Mouse (Mus musculus) CD4-positive, CD25-positive, alpha-beta regulatory T cell, adult 2 months (primary cell): ENCODE data around the gene Lrrc4.

Source experiments
- DNase-seq: peaks from one replicate; pipeline ENCODE4 v3.0.0-alpha.2; 2012; ENCODE audit warnings: low read depth, low spot score

Lrrc4 gene

DNA sequence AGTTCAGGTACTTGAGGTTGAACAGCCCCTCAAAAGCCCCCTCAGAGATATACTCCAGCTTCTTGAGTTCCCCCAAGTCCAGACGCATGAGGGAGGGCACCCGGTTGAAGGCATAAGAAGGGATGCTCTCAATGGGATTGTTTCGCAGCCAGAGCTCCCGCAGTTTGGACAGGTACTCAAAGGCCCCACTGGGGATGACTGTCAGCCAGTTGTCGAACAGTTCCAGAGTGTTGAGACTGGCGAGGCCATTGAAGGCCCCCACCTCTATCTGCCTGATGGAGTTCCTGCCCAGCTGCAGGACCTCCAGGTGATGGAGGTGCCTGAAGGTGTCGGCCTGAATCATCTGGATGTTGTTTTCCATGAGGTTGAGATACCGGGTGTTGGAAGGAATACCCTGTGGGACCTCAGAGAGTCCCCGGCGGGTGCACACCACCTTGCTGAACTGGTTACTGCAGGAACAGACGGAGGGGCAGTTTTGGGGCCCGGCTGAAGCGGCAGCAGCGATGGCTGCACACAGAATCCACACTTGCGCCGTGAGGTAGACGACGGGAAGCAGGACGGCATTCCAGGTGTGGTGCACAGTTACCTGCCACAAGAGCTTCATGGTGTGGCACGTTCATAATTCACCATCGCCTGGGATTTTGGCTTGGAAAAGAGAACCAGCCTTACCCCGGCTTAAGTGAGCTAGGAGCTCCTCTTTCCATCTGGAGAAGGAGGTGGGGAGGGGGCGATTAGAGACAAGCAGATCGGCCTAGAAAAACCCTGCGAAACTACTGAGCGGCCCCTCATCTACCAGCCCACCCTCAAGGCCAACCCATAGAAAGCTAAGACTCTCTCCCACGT, at the start of gene Lrrc4:
Lrrc4 (minus strand) TSS at position 737 of the 843 bp plus-strand sequence.
- no peak for DNase-seq

DNA sequence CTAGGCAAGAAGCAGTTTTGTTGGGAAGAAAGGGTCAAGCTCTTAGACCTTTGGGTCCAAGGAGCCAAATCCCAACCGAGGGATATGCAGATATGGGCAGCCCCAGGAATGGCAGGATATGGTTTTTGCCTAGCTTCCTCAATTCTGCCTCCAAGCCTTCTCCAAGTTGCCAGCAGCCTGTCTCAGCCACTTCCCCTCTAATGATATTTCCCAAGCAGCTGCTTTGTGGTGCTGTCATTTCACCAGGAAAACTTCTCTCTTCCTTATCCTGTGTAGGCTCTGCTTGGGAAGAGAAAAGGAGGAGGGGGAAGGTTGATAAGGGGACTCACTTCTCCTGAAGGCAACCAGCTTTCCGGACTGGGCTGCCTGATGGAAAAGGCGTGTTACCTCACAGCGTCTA, 49.4 kb upstream of the Lrrc4 start:
- no peak for DNase-seq

DNA sequence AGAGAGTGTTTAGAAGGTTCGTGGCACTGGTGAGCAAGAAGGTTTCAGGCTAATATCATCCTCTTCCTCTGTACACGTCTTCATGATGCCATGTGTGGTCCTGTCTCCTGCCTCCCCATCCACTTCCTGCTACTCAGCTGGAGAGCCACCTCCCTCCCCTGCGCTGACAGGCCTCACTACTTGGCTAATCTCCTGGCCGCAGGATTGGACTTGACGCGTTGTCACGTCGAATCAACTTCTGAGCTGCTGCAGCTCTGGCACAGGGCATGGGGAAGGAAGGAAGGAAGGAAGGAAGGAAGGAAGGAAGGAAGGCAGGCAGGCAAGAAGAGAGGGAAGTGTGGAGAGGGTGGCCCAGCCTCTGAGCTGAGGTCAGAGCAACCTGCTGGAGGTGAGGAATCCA, 47.8 kb upstream of the Lrrc4 start:
- no peak for DNase-seq

DNA sequence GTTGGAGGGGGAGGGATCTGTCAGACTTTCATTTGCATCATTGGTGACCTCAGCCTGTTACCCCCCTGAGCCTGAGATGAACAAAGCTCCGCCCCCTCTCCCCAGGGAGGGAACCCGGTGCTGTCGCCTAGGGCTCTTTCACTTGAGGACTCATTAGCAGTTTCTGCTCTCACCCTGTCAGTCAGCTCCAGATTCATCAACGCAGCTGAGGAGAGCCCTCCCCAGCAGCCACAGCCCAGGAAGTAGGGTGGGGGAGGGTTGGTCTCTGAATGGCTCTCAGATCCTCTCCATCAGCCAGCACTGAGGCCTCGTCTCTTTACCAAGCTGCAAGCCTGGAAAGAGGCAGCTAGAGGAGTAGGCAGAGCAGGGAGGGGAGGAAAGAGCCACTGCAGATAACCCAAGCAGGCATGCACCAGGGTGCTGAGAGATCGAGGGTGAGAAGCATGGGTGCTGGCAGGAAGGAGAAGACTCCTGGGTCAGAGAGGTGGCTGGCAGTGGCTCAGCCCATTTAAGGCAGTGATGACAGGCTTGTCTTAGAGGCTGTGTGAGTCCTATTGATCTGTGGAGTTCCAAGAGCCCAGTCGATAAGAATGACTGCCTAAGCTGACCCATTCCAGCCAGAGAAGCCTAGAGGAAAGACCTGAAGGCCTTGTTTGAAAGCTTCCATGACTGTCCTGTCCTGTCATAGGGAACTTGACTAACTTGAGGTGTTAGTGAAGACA, 46.6 kb upstream of the Lrrc4 start:
- peak; percentile 54 for DNase-seq

DNA sequence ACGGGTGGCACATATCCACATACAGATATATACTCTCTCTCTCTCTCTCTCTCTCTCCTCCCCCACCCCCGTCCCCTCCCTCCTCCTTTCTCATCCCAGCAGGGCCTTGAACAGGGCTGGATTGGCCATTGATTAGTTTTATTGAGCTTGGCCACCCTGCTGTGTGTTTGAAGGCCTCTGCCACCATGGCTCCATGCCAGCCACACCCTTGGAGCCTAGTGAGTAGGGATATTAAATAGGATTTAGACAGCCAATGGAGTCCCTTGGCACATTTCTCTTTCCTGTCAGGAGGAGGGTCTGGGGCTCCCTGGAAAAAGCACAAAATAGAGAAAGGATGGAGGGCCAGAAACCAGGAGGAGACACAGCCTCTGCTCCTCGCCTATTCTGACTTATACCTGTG, 44.9 kb upstream of the Lrrc4 start:
- DNase-seq, result no peak

DNA sequence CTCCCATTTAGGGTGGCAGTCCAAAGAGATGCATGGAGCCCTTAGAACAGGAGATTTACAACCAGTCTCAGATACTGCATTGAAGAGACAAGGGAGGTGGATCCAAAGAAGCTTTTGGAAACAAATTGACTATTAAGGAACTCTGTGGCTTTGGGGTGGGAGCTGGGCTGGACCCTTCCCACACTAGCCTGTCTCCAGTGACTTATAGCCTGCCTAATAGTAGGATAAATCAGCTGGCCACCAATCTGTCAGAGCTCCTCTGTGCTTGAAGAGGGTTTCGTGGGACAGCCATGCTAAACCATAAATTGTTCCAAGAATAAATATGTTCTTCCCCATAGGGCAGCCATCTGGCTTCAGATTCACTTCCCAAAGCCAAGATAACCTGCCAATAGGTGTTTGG, 43.8 kb upstream of the Lrrc4 start:
- no peak for DNase-seq

DNA sequence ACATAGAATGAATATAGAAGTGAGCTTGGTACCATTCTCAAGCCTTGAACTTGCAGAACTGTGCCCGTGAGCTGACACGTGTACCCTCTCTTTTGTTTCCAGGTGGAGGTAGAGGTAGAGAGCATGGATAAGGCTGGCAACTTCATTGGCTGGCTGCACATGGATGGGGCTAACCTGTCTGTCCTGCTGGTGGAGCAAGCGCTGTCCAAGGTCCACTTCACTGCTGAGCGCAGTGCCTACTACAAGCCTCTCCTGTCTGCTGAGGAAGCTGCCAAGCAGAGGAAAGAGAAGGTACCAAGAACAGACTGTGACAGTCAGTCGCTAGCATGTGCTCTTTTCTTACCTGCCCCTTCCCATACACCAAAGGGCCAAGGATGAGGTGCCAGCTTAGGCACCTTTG, 43.2 kb upstream of the Lrrc4 start:
- no peak for DNase-seq

DNA sequence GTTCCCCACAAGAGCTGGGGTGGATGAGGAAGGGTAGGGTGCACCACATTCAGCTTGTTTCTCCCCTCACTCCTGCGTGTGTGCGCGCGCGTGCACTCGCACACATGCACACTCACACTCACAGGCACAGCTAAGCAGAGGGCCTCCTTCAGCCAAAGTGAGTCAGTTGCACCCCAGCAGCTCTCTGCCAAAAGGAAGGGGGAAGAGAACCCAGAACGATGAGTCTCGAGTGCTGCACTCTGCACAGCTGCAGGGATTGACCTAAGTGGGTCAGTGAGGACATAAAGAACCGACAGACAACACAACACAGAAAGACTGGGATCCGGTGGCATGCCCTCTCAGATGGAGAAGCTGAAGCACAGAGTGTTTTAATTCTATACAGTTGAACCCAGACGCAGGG, 42.5 kb upstream of the Lrrc4 start:
- no peak for DNase-seq

DNA sequence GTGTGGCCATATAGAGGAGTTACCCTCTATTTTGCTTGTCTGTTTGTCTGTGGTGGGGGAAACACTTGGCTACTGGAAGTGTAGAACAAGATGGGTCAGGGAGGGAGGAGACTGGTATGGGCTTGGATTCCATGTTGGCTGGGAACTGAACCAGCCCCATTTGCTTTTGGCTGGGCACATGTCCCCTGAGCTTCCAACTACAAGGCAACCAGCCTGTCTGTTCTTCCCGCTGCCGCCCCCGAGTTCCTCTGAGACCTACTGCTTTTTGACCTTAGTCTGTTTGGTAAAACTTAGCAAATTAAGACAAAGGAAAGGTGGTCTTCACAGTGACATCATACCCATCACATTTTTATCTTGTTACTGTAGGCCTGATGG, 40.9 kb upstream of the Lrrc4 start:
- no peak for DNase-seq

DNA sequence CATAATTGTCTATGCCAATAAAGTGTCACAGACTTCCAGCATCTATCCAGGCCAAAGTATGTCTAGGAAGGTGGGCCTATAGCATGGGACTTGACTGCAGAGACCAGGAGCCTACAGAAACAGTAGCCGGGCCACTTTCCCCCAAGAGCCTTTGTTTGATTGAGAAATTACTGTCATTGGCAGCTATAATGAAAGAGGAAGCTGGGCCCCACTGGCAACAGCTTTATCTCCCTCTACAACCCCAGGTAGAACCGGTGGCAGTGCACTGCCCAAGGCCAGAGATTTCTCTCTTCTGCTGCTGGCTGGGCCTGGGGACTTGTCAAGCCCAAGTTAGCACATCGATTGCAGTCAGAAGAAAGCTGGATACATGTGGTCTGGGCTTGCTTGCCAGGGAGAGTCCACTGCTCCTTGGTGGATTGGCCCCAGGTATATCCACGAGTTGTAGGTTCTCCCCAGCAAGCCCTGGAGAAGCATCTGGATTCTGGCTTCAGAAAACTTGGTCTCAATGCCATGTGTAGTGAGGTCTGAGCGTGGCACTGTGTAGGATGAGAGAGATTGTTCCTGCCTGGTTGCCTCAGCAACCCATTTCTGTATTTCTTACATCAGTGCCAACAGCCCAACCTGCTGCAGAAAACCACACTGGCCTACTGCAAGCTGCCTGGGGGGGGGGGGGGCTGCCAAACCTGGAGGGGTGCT, 40.3 kb upstream of the Lrrc4 start:
- DNase-seq, result no peak

DNA sequence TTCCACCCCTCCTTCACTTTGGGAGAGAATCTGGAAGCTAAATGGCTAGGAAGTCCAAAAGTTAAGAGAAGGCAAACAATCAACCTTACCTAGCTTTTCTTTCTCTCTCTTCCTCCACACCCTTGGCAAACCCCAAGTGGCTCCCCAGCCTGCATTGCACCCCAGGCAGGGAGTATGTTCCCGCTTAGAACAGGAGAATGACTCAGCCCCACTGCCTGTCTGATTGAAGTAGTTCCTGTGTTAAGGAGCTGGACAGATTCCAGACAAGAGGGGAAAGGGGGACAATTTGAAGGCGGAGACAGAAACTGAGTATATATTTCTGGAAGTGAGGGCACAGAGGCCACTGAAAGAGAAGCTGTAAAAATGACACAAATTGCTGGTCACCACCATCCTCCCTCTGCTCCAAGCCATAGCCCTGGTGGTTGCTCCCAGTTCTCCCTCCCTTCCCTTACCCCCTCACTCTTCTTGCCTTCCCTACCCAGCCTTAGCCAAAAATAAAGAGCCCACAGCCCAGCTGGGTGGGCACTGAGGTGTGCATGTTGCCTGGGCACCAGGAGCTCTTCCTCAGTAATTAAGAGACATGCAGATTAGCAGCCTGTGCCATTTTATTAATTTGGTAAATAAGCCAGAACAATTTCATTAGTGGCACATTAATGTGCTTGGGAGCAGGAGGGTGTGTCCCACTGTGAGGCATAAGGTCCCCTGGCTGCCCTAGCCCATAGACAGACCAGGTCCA, 36.1 kb upstream of the Lrrc4 start:
- DNase-seq, result no peak

DNA sequence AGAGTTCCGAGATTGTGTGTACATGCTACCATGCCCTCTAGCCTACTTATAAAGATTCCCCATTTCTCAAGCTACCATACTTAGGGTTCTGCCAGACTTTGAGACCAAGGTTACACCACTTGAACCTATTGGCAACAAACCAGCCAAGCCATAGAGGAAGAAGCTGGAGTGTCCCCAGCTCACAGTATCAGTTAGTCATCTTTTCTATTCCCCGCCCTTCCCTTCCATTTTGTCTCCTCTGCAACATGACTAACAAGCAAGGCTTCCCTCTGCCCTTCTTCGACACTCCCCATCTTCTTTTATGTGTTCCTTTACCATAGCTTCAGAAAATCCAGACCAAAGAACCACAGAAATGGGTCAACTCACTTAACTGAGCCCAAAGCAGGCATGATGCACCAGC, 34.7 kb upstream of the Lrrc4 start:
- DNase-seq, result no peak

DNA sequence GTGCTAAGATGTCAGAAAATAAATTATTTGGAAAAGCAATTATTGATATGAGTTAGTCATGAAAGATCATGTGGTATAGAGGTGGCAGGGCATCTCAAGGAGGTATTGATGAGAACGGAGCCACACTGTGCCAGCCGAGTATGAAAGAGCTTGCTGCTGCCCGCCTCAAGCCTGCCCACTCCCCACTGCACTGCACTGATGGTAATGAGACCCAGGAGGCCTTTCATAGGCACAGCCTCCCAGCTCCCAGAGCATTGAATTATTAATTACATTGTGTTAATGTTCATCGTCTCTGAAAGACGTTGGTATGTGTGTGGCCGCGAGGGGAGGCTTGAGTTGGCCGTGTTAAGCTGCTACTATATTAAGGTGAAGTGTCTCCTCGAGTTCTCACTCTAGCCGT, 33.6 kb upstream of the Lrrc4 start:
- DNase-seq, result no peak

DNA sequence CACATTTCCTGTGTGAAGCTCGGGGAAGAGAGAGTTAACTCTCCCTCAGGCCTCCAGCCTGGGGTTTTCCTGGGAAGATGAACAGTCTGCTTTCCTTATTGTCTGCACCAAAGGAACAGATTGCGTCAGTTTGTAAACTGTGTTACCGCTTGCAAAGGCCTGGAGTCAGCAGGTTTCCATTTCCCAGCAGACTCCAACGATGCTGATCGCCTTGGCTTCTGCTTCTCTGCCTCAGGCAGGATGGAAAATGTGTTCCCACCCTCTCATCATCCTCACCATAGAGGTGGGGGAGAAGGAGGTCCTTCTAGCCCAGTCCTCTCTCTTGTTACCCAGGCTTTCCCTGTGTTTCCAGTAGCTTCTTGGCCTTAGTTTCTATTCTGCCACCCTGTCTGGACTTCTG, 33.1 kb upstream of the Lrrc4 start:
- DNase-seq, result no peak

DNA sequence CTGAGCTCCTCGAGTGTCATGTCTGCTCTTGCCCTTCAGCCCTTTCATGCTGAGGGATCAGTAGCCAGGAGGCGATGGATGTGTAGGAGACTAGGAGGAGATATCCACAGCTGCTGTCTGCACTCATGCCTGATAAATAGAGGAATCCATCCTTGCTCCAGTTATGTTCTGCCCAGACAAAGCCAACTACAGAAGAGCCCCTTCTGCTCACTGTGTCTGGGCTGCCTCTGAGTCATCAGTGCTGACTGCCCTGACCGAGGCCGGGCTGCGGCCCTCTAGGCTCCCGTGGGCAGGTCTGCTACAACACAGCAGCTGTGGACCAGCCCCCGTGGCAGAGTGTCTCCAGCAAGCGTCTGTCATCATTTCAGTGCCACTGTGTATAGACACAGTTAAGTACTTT, 30.8 kb upstream of the Lrrc4 start:
- no peak for DNase-seq

DNA sequence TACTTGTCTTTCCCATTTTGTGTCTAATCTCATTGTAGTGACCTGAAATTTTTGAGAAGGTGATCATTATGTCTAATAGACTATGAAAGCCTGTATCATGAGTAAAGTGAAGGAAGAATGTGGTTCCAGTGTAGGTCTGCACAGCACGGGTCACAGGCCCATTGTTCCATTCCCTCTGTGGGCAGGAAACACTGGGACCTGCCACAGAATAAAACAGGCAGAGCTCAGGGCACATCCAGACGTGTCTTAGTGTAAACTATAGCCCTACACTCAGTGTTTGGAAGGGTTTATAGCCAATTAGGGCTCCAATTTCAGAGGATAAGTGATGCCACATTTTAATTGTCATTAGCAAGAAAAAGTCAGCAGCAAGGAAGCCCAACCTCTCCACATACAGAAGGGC, 29.4 kb upstream of the Lrrc4 start:
- no peak for DNase-seq

DNA sequence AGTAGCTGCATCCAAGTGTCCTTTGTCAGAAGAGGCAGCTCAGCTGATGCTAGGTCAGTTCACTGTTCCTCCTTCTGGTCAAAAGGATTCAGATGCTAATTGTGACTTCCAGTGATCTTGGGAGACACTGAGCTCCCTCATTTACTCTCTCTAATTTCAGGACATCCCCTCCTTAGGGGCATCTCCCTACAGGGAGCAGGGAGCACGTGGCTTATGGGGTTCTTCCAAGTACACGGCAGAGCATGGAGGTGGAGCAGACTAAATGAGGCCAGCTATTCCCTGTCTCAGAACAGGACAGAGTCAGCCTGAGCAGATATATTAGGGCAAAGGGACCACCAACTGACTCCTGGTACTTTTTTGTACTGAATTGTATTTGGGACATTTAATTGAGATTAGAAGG, 28.9 kb upstream of the Lrrc4 start:
- DNase-seq, result no peak

DNA sequence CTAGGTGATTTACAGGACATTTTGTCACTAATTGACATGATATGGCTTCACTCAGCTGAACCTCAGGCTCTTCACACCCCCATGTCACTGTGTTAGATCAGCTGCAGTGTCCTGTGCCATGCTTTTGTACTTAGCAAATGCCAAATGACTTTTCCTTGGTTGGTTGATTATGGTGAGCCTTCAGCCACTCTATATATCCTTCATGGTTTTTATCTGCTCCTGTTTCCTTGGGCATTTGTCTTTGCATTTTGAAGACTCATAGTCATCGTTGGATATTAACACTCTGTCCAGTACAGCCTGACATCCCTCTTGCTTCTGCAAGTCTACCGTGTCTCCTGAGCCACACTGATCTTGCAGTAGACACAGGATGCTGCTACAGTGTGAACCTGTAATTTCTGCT, 27.5 kb upstream of the Lrrc4 start:
- no peak for DNase-seq

DNA sequence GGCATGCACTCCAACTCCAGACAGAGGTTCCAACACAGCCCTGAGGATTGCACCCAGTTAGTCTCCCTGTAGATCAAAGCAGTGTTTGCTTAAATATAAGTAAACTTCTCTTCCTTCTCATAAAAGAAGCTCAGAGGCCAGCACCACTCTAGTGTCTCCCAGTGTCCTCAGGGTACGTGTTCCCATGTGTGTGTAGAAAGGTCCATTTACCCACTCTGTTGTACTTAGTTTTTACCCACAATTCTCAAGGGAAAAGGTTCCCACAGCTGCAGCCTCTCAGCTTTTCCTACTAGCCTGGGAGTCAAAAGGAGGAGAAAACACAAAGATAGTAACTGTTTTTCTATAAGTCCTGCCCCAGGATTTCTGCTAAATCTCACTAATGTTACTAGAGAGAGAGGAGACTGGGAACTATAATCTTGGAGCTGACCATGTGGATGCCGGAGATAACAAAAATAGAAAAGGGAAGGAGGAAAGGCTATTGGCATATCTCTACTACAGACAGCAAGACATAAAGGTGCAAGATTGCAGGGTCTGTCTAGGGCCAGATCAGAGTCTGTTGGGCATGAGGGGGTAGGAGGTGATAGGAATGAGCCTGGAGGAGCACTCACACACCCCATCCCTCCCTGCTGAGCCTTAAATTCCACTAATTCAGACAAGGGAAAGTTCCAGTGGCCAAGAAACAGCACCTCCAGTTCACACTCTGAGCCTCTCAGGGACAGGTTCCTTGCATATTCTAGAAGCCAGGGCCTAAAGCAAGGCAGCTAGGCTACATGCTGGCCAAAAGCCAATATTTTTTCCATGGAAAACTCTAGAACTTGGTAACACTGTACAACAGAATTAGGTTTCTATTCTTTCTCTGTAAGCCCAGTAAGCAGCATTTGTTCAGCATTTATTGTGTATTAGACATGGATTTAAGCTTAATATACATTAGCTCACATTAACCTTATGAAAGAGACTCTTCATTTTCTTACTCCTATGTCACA, 25.9 kb upstream of the Lrrc4 start:
- no peak for DNase-seq

DNA sequence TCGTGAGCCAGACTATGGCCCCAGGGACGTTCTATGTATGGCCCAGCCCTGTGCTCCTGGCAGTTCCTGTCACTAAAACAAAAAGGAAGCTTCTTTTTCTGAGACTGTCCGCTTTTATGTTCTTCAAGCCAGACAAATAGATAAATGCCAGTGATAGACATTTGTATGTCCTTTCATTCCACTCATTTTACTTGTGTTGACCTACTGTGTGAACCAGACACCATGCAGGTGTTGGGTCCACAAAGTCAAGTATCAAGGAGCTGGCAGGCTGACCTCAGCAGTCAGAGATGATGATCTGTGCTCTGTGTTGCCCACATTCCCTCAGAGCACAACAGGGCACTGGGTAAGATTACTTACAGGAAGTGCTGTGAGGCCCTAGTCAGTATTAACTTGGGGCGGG, 25.2 kb upstream of the Lrrc4 start:
- no peak for DNase-seq

DNA sequence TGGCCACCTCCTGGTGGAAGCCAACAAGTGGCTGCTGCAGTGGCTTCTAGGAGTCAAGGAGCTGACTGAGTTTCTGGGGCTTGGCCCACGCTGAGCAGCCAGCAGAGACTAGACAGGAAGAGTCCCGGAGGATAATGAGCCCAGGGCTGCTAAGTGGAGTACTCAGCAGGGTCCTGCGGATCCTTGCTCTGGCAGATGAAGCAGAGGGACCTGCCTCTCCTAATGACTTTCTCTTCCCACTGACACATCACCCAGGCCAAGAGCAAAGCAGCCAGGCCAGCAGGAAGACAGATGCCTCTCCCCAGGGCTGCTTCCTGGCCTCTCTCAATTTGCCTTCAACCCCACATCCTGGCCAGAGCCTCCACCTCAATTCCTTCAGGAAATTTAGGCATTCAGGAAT, 23.9 kb upstream of the Lrrc4 start:
- no peak for DNase-seq
